Mouse (Mus musculus): ENCODE measurements around the gene Dbh. TPM values are rescaled to one million over a fixed set of nuclear protein-coding genes. Genes with fewer than 3 reads are reported as not detected.
A peak's percentile ranks its signal among the peaks of the same experiment; 100 is the strongest.

The Dbh gene
- total RNA-seq, 2 experiments from 2014 or later: not detected

GRCm38 (mm10) chr2:27161526-27161925 is 3.5 kb upstream of the Dbh start:
- DNase-seq: no peak
- intact Hi-C loops (cut with DNase I): no loop called here

- intact Hi-C loops (cut with DNase I): no loop called here
- no peak for DNase-seq
Observed at GRCm38 (mm10) chr2:27162656-27163055, 2.4 kb upstream of the Dbh start.

DNA sequence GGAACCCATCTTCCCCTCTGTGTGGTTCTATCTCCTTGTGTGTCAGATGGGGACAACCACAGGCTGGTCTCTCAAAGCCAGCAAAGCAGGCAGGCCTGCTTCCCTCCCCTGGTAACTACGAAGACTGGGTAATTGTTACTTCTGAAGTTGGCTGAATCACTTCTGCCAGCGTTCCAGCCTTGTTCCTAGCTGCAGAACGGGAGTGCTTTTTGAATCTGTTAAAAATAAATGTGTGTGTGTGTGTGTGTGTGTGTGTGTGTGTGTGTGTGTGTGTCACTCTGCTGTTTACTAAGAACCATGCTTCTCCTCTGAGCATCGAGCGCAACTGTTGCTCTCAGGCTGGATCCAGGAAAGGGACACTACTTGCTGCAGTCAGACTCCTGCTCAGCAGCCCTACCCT is 1.2 kb upstream of the Dbh start:
- intact Hi-C loops (cut with DNase I): no loop called here
- DNase-seq: no peak

DNA sequence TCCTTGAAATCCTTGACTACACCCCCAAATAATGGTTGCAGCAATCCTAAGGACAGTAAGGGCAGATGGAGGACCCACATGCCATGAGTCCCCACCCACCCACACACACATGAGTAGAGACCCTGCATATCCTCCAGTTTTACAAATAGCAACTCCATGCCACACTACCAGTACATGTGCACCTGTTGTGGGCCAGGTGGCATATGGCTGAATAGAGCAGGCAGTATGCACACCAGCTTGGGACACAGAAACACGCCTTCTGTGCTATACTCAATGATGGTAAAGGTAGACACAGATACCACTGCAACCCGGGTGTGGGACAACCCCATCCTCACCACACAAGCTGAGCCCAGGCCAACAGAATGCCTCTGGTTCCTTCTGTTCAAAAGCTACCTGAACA is 1.0 kb downstream of the Dbh start:
- intact Hi-C loops (cut with DNase I): no loop called here
- DNase-seq: no peak

- intact Hi-C loops (cut with DNase I): no loop called here
Observed at GRCm38 (mm10) chr2:27166999-27167398, 2.0 kb downstream of the Dbh start.

DNA sequence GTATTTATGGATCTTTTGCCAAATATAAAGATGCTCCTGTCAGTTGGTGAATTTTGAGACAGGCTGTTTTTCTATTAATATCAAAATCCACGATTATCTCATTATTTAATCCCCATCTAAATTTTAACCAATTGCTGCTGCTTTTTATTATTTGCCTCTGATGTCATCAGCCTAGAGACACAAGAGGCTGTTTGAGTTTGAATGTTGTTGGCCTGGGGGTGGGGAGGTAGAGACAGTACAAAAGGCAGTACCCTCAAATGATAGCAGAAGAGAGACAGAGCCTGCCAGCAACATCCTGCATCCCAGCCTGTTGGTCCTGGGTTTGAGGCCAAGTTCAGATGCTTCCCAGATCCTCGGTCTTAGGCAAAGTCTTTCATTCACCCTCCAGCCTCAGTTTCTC is 9.2 kb downstream of the Dbh start:
- no peak for DNase-seq

More at GRCm38 (mm10) chr2:27166999-27167398, 2.0 kb downstream of the Dbh start:
- no peak for DNase-seq

GRCm38 (mm10) chr2:27175696-27176267 is 10.7 kb downstream of the Dbh start:
- intact Hi-C loops (cut with DNase I): no loop called here
- DNase-seq: peak in 1 of 2 experiments; percentile 42

More for the DNA sequence above, 9.2 kb downstream of the Dbh start:
- intact Hi-C loops (cut with DNase I): no loop called here

- DNase-seq: no peak
- intact Hi-C loops (cut with DNase I): no loop called here
Observed at GRCm38 (mm10) chr2:27179101-27179500, 14.1 kb downstream of the Dbh start.

DNA sequence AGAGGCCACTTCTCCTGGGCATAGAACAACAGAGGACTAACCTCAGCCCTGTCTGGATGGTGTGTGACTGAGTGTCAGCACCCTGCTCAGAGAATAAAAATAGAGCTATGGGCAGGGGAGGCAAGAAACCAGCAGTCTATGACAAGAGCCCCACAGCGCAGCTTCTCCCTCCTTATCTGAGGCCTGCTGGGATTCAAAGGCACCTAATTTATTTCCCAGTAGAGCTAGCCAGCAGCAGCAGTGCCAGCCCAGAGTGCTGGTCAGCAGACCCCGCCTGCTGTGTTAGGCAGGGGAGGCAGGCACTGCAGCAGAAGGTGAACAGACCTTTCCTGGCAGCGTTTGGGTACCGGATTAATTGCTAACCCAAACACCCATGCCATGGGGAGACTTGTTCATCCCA is 16.9 kb downstream of the Dbh start:
- DNase-seq: no peak
- intact Hi-C loops (cut with DNase I): loop anchor here (5.0 kb wide), 1 partner anchor 115 kb away; no protein-coding TSS in a partner anchor

GRCm38 (mm10) chr2:27183734-27184133 is 18.7 kb downstream of the Dbh start:
- DNase-seq: no peak
- intact Hi-C loops (cut with DNase I): loop anchor here (5.0 kb wide), 1 partner anchor 116 kb away; no protein-coding TSS in a partner anchor

DNA sequence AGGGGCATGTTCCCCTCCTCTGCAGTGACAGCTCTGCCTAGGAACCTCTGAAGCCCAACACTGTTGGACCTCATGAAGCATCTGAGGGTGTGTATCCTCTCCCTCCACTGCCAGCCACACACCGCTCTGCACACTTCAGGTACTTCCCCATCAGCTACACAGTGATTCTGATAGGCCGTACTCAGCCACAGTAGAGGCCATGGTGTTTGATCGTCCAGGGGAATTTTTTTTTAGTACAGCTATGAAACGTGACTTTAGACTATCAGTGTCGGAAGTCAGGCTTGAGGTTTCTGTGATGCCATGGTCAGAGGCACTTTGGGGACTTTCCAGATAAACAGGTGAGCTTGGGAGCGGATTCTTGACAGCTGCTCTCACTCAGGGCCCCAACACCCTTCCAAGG is 22.5 kb downstream of the Dbh start:
- intact Hi-C loops (cut with DNase I): no loop called here
- no peak for DNase-seq

- intact Hi-C loops (cut with DNase I): no loop called here
- no peak for DNase-seq
Observed at GRCm38 (mm10) chr2:27189994-27190393, 25.0 kb downstream of the Dbh start.

DNA sequence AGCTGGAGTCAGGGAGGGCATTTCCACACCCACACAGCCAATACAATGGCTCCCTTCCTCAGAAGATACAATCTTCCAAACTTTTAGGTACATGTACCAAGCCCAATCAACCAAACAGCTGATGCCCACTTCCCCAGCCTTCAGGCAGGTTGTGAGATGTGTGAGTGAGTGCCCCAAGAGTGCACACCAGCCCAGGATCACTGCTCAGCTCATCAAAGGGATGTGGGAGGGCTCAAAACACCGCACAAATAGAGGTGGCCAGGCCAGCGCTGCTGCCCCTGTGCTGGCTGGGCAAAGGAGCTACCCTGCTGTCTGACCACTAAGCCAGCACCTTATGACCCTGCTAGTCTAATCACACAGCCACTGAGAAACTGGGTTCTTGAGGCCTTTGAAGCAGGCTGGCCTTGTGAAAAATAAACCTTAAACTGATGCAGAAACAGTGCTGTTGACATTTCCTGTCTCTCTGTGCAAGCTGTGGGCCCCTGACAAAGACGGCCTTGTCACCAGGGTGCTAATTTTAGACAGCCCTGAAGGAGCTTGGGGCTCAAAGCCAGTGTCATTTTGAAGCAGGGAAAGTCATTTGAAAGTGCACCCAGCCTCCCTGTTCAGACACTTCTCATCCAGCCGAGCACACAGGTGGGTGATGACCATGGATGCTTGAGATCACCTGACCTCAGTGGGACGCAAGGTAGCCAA is 33.7 kb downstream of the Dbh start:
- intact Hi-C loops (cut with DNase I): no loop called here
- no peak for DNase-seq

DNA sequence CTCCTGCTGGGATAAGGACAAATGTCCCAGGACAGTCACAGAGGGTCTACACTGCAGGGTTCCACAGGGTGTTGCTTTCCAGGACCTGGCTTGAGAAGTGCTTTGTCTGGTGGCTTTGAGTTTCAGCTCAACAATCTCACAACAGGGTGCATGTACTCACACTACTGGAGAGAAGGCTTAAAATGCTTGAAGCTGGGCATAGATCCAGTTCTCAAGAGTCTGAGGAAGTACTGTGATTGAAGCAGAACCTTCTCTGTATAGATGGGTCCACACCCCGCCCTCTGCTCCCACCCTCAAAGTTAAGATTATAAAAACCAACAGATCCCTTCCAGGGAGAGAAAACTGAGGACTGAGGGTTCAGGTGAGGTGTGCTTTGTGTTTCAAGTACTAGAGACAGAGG is 35.6 kb downstream of the Dbh start:
- intact Hi-C loops (cut with DNase I): no loop called here
- no peak for DNase-seq

- no peak for DNase-seq
- intact Hi-C loops (cut with DNase I): no loop called here
Observed at GRCm38 (mm10) chr2:27205666-27206065, 40.6 kb downstream of the Dbh start.

DNA sequence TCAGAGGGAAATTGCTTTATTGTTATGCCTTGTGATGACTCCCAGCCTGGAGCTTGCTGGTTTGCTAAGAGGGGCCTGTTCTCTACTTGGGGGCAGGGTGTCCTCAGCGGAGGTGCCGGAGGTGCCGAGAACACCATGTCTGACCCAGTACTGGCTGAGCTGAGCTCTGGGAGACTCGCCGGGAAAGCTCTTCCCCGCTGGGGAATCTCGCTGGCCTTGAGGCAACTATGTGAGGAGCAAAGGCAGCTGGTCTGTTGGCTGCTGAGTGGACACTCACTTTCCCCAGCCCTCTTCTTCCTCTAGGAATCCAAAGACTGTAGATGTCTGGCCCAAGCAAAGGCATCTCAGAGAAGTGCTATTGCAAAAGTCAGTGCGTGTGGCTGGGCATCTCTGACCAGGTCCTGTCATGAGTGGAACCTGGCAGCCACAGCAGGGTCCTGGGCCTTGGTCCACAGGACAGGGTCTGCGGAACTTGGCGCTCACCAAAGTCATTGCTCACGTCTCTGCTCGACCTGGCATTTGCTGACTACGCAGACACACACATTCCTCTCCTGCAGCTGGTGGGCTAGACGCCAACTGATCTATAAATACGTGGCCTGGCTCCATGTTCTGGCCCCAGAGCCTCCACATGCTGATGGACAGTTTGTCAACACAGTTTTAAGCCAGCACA is 41.2 kb downstream of the Dbh start:
- intact Hi-C loops (cut with DNase I): no loop called here
- DNase-seq: peak; percentile 66 to 79

- peak; percentile 43 to 78 for DNase-seq
- intact Hi-C loops (cut with DNase I): no loop called here
Observed at GRCm38 (mm10) chr2:27207126-27207525, 42.1 kb downstream of the Dbh start.

GRCm38 (mm10) chr2:27209370-27209769 is 44.3 kb downstream of the Dbh start:
- DNase-seq: no peak
- intact Hi-C loops (cut with DNase I): no loop called here

DNA sequence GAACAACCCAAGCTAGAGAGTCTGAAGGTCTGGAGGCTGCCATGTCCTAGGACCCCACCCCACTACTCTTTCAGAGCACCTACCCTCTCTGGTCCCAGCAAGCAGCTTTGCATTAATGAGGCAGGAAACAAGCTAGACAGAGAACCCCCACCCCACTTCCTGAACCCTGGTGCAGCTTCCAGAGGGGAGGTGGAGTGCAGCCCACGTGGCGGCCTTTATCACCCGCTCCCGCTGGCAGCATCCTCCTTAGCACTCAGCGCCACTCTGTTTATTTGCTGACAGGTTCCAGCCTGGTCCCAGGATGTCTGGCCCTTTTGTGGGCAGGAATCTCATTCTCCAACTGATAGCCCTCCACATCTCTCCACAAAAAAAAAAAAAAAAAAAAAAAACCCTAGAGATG is 44.8 kb downstream of the Dbh start:
- DNase-seq: no peak
- intact Hi-C loops (cut with DNase I): no loop called here

GRCm38 (mm10) chr2:27210255-27210654 is 45.2 kb downstream of the Dbh start:
- intact Hi-C loops (cut with DNase I): no loop called here
- no peak for DNase-seq

- intact Hi-C loops (cut with DNase I): no loop called here
- no peak for DNase-seq
Observed at GRCm38 (mm10) chr2:27210676-27211210, 45.7 kb downstream of the Dbh start.

All from gastrocnemius, postnatal 36 days (tissue).